Mouse (Mus musculus) testis, postnatal 10 days (tissue): Measurements from ENCODE around the gene Trir.
A peak's percentile ranks its signal among the peaks of the same experiment; 100 is the strongest.

Source experiments
- DNase-seq: peaks from one replicate; pipeline ENCODE4 v3.0.0; 2021; ENCODE audit warnings: low spot score

Trir gene

GRCm38 (mm10) chr8:85026670-85027515 is at the start of gene Trir:
Trir (plus strand) TSS chr8:85026823.
- DNase-seq: peak; percentile 98

GRCm38 (mm10) chr8:84977435-84978247 is 49.0 kb upstream of the Trir start:
- peak; percentile 73 for DNase-seq

GRCm38 (mm10) chr8:84978248-84978940 is 48.2 kb upstream of the Trir start, which contains the start of gene Junb:
Junb (minus strand) TSS chr8:84978718.
- peak; percentile 89 for DNase-seq

- peak; percentile 90 for DNase-seq
Measured at GRCm38 (mm10) chr8:84979599-84980421, 46.8 kb upstream of the Trir start.

GRCm38 (mm10) chr8:84980622-84981358 is 45.8 kb upstream of the Trir start:
- DNase-seq: peak; percentile 81

- no peak for DNase-seq
Measured at GRCm38 (mm10) chr8:84981644-84982498, 44.8 kb upstream of the Trir start.

- DNase-seq: no peak
Measured at GRCm38 (mm10) chr8:84982499-84983011, 44.1 kb upstream of the Trir start.

GRCm38 (mm10) chr8:84984294-84985048 is 42.2 kb upstream of the Trir start:
- no peak for DNase-seq

GRCm38 (mm10) chr8:84985049-84985683 is 41.5 kb upstream of the Trir start:
- peak; percentile 60 for DNase-seq

- DNase-seq: peak; percentile 90
Measured at GRCm38 (mm10) chr8:84985684-84986378, 40.8 kb upstream of the Trir start.

GRCm38 (mm10) chr8:84986379-84986945 is 40.2 kb upstream of the Trir start:
- no peak for DNase-seq

- DNase-seq: no peak
Measured at GRCm38 (mm10) chr8:84987388-84987787, 39.2 kb upstream of the Trir start.

- no peak for DNase-seq
Measured at GRCm38 (mm10) chr8:84987903-84988302, 38.7 kb upstream of the Trir start.

GRCm38 (mm10) chr8:84989311-84989731 is 37.3 kb upstream of the Trir start:
- peak; percentile 75 for DNase-seq

- peak; percentile 96 for DNase-seq
Measured at GRCm38 (mm10) chr8:84989810-84990209, 36.8 kb upstream of the Trir start.

- DNase-seq: peak; percentile 99
Measured at GRCm38 (mm10) chr8:84990349-84990748, 36.3 kb upstream of the Trir start, which contains the start of gene Hook2. Hook2 (plus strand) TSS chr8:84990603.

- no peak for DNase-seq
Measured at GRCm38 (mm10) chr8:84990836-84991235, 35.8 kb upstream of the Trir start.
